ENCODE assay signal across 16 mouse cellular contexts in genomic region chr6:115168921-115169320, GRCm38 (mm10). TPM values are rescaled to one million over a fixed set of nuclear protein-coding genes. Genes with fewer than 3 reads are reported as not detected.
DNase-seq lines count a peak whose midpoint lies in the region; ATAC-seq and TF ChIP-seq lines count a peak whose summit lies in the region.
"Had no signal": no experiment of that assay in that cellular context is flagged by ENCODE, and none has a peak within 500 bp of the region (broad histone marks: within the 10 kb centered on the region; RNA-seq: fewer than 3 reads in every experiment).

No protein-coding gene starts in this region.

- WGBS in neural tube, embryonic 13.5 days = 66% methylated on average over 3 of the region's 3 CpGs
- WGBS in neural tube, embryonic 15.5 days = 61% methylated on average over 3 of the region's 3 CpGs
- WGBS in liver, postnatal 0 days (ENCODE audit: insufficient replicate concordance) = 44% methylated on average over 3 of the region's 3 CpGs

- no peaks in the 10 kb centered on the region for H3K9me3 ChIP-seq in neural tube, embryonic 13.5 days
- H3K9me3 ChIP-seq in neural tube, embryonic 15.5 days (replicated peaks) = no peaks in the 10 kb centered on the region
- H3K9me3 ChIP-seq in liver, postnatal 0 days (ENCODE audit: low read length) = no peaks in the 10 kb centered on the region

- H3K27me3 ChIP-seq in neural tube, embryonic 13.5 days = no peaks in the 10 kb centered on the region
- H3K27me3 ChIP-seq in neural tube, embryonic 15.5 days (replicated peaks) = no peaks in the 10 kb centered on the region
- no peaks in the 10 kb centered on the region for H3K27me3 ChIP-seq in liver, postnatal 0 days (ENCODE audit: insufficient read depth, low read length)

- H3K4me3 ChIP-seq in neural tube, embryonic 13.5 days = no peak overlapping the region
- H3K4me3 ChIP-seq in neural tube, embryonic 15.5 days (replicated peaks) = no peak overlapping the region
- no peak overlapping the region for H3K4me3 ChIP-seq in liver, postnatal 0 days (ENCODE audit: low read depth, low read length)
- H3K4me3 ChIP-seq: myocyte had no signal

- no peak for TF ChIP-seq EP300 in liver, postnatal 0 days (IDR thresholded peaks at IDR 0.05; ENCODE audit: low read depth)

- H3K36me3 ChIP-seq in neural tube, embryonic 13.5 days = no peaks in the 10 kb centered on the region
- no peaks in the 10 kb centered on the region for H3K36me3 ChIP-seq in neural tube, embryonic 15.5 days
- no peaks in the 10 kb centered on the region for H3K36me3 ChIP-seq in liver, postnatal 0 days (replicated peaks; ENCODE audit: insufficient read depth, low read length)

- DNase-seq in cerebellum, adult 9-10 months = peak; percentile 95
- peak; percentile 72 for DNase-seq in layer of hippocampus, adult 9-10 months (ENCODE audit: low spot score)
- DNase-seq in skeletal muscle tissue, adult 2 months (ENCODE audit: low read depth, low spot score) = peak; percentile 7
- DNase-seq in kidney, postnatal 36 days = no peak
- no peak for DNase-seq in liver, postnatal 0 days
- DNase-seq: adrenal gland, postnatal 10 days had no signal

- H3K4me2 ChIP-seq in neural tube, embryonic 13.5 days = no peak overlapping the region
- H3K4me2 ChIP-seq in neural tube, embryonic 15.5 days = no peak overlapping the region
- no peak overlapping the region for H3K4me2 ChIP-seq in liver, postnatal 0 days (ENCODE audit: low read depth, low read length)

- no peak for ATAC-seq in neural tube, embryonic 13.5 days (ENCODE audit: low read depth)
- no peak for ATAC-seq in neural tube, embryonic 15.5 days (ENCODE audit: low FRiP score)
- no peak for ATAC-seq in liver, postnatal 0 days
- ATAC-seq in monocyte, adult 5-6 weeks (replicated peaks; ENCODE audit: insufficient number of reproducible peaks, low FRiP score, low TSS enrichment, poor library complexity, severe bottlenecking) = no peak

- no peak overlapping the region for H3K9ac ChIP-seq in neural tube, embryonic 13.5 days
- H3K9ac ChIP-seq in neural tube, embryonic 15.5 days (replicated peaks) = no peak overlapping the region
- no peak overlapping the region for H3K9ac ChIP-seq in liver, postnatal 0 days (replicated peaks)

- TF ChIP-seq CTCF in liver, postnatal 0 days (IDR thresholded peaks at IDR 0.05; ENCODE audit: low read depth) = no peak

- 0 out of 2 replicates have a peak overlapping the region, but pooled peaks have one; percentile 6 for H3K27ac ChIP-seq in neural tube, embryonic 13.5 days (replicated peaks)
- H3K27ac ChIP-seq in neural tube, embryonic 15.5 days (replicated peaks) = no peak overlapping the region
- H3K27ac ChIP-seq in liver, postnatal 0 days (ENCODE audit: low read depth) = no peak overlapping the region

- H3K4me1 ChIP-seq in neural tube, embryonic 13.5 days (replicated peaks) = peaks cover 11% of the 10 kb centered on the region; the same call in 1 of the 2 replicates
- H3K4me1 ChIP-seq in neural tube, embryonic 15.5 days = peaks cover 13% of the 10 kb centered on the region
- no peaks in the 10 kb centered on the region for H3K4me1 ChIP-seq in liver, postnatal 0 days (ENCODE audit: insufficient read depth)

RNA-seq across cellular contexts. Expression of gene Syn2, which starts 34.2 kb away (rescaled TPM):
- polyA plus RNA-seq in neural tube, embryonic 13.5 days (2015; fragmentation: Nextera tagmentation; extraction: Ambion mirVana) = 33.7 and 33.8 TPM in 2 replicates
- 58.6 and 73.3 TPM in 2 replicates for polyA plus RNA-seq in neural tube, embryonic 15.5 days (2015; fragmentation: Nextera tagmentation; extraction: Ambion mirVana)
- polyA plus RNA-seq in liver, postnatal 0 days (2015; fragmentation: Nextera tagmentation; extraction: Ambion mirVana) = 0.20 and 0.21 TPM in 2 replicates
- not detected in 3 replicates for total RNA-seq in monocyte, adult 5-6 weeks (2017)

RNA-seq across cellular contexts. Expression of gene Gm17482, which starts 58.2 kb away (rescaled TPM):
- not detected in 2 replicates for polyA plus RNA-seq in neural tube, embryonic 13.5 days (2015; fragmentation: Nextera tagmentation; extraction: Ambion mirVana)
- polyA plus RNA-seq in neural tube, embryonic 15.5 days (2015; fragmentation: Nextera tagmentation; extraction: Ambion mirVana) = not detected in 2 replicates
- not detected in 2 replicates for polyA plus RNA-seq in liver, postnatal 0 days (2015; fragmentation: Nextera tagmentation; extraction: Ambion mirVana)
- not detected in 3 replicates for total RNA-seq in monocyte, adult 5-6 weeks (2017)
- total RNA-seq: adrenal gland, postnatal 10 days; ES-E14; left cerebral cortex, adult 8-10 months had no signal
- polyA plus RNA-seq: gonadal fat pad, adult 2 months; hindbrain, embryonic 11.5 days; lung, embryonic 16.5 days; myocyte; small intestine, adult 2 months had no signal

Comparison
In these comparisons a context has a peak if more than half of its experiments do, and no peak if none do; other contexts are left out.
1. DNase-seq: peak in cerebellum, adult 9-10 months (single experiment), layer of hippocampus, adult 9-10 months (single experiment) and skeletal muscle tissue, adult 2 months (single experiment); none in kidney, postnatal 36 days (0 of 2) and liver, postnatal 0 days (single experiment).
2. RNA of gene Syn2, which starts 34.2 kb away (polyA plus RNA-seq): 58.6 to 73.3 TPM in neural tube, embryonic 15.5 days and 33.7 to 33.8 TPM in neural tube, embryonic 13.5 days; 0.20 to 0.21 TPM in liver, postnatal 0 days; every median in the first group is over 10 times any median in the second.